Comparison of ENCODE assay signal across 9 mouse cellular contexts in the genomic region with DNA sequence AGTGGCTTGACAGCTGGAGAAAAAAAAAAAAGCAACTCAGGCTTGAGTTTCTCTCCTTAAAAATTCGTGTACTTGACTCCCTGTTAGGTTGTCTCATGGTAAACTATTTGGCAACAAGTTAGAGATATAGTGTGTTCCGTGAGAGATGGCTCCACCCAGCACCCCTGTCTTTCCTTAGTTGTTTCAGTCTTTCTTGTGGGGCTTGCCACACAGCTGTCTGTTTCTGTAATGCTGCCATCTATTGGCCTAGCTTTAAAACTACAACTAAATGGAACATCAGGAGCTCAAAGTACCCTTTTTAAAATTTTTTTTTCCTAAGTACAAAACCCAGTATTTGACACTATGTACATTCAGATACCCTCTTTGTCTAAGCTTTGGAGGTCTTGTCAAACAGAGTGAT.
DNase-seq lines count a peak whose midpoint lies in the region; ATAC-seq and TF ChIP-seq lines count a peak whose summit lies in the region.
"Had no signal": no experiment of that assay in that cellular context is flagged by ENCODE, and none has a peak within 500 bp of the region (broad histone marks: within the 10 kb centered on the region; RNA-seq: fewer than 3 reads in every experiment).

No protein-coding gene starts in this region.

- 12% methylated on average over 2 of the region's 2 CpGs for WGBS in heart, embryonic 11.5 days (ENCODE audit: insufficient replicate concordance)
- WGBS in midbrain, embryonic 14.5 days = 8% methylated on average over 2 of the region's 2 CpGs
- WGBS in midbrain, embryonic 15.5 days = 10% methylated on average over 2 of the region's 2 CpGs
- WGBS in stomach, postnatal 0 days = 7% methylated on average over 2 of the region's 2 CpGs

- H3K9me3 ChIP-seq in heart, embryonic 11.5 days (replicated peaks; ENCODE audit: control insufficient read depth, low read length) = no peaks in the 10 kb centered on the region
- H3K9me3 ChIP-seq in midbrain, embryonic 14.5 days (ENCODE audit: control insufficient read depth, low read length) = no peaks in the 10 kb centered on the region
- no peaks in the 10 kb centered on the region for H3K9me3 ChIP-seq in midbrain, embryonic 15.5 days
- no peaks in the 10 kb centered on the region for H3K9me3 ChIP-seq in stomach, postnatal 0 days (ENCODE audit: control insufficient read depth, low read length)
- H3K9me3 ChIP-seq: liver, embryonic 15.5 days had no signal

- peaks cover 17% of the 10 kb centered on the region; the same call in 1 of the 2 replicates for H3K27me3 ChIP-seq in heart, embryonic 11.5 days (ENCODE audit: control insufficient read depth, insufficient read depth, low read length)
- no peaks in the 10 kb centered on the region for H3K27me3 ChIP-seq in midbrain, embryonic 14.5 days (ENCODE audit: control insufficient read depth, insufficient read depth, low read length)
- H3K27me3 ChIP-seq in midbrain, embryonic 15.5 days (replicated peaks) = no peaks in the 10 kb centered on the region; the same call in 1 of the 2 replicates
- no peaks in the 10 kb centered on the region for H3K27me3 ChIP-seq in stomach, postnatal 0 days (ENCODE audit: control insufficient read depth, insufficient read depth, low read length)
- H3K27me3 ChIP-seq: liver, embryonic 15.5 days had no signal

- ATAC-seq in heart, embryonic 11.5 days (replicated peaks; ENCODE audit: insufficient number of reproducible peaks, low FRiP score, low TSS enrichment) = no peak
- no peak for ATAC-seq in midbrain, embryonic 14.5 days (ENCODE audit: low FRiP score, low TSS enrichment)
- no peak for ATAC-seq in midbrain, embryonic 15.5 days (replicated peaks)
- no peak for ATAC-seq in stomach, postnatal 0 days (ENCODE audit: low FRiP score, low TSS enrichment)

- peak; percentile 2 for DNase-seq in heart, adult 8-10 months (ENCODE audit: low spot score)
- peak; percentile 52 for DNase-seq in midbrain, embryonic 14.5 days
- DNase-seq in embryo, embryonic 10.5 days (ENCODE audit: low spot score) = peak; percentile 40
- DNase-seq in stomach, postnatal 0 days (ENCODE audit: low spot score) = no peak
- DNase-seq in adrenal gland, postnatal 36 days = no peak
- no peak for DNase-seq in testis, postnatal 14 days (ENCODE audit: low spot score)

- TF ChIP-seq CTCF in stomach, postnatal 0 days (IDR thresholded peaks at IDR 0.05; ENCODE audit: low read depth) = peak; percentile 66

- H3K27ac ChIP-seq in heart, embryonic 11.5 days (ENCODE audit: low read depth, low read length) = no peak overlapping the region
- no peak overlapping the region for H3K27ac ChIP-seq in midbrain, embryonic 14.5 days (replicated peaks; ENCODE audit: low read depth, low read length)
- no peak overlapping the region for H3K27ac ChIP-seq in midbrain, embryonic 15.5 days
- no peak overlapping the region for H3K27ac ChIP-seq in stomach, postnatal 0 days (replicated peaks)
- H3K27ac ChIP-seq: liver, embryonic 15.5 days had no signal

- no peaks in the 10 kb centered on the region for H3K36me3 ChIP-seq in heart, embryonic 11.5 days (ENCODE audit: control insufficient read depth, insufficient read depth, low read length)
- no peaks in the 10 kb centered on the region for H3K36me3 ChIP-seq in midbrain, embryonic 14.5 days (ENCODE audit: control insufficient read depth, insufficient read depth, low read length)
- H3K36me3 ChIP-seq in midbrain, embryonic 15.5 days (replicated peaks) = no peaks in the 10 kb centered on the region
- no peaks in the 10 kb centered on the region for H3K36me3 ChIP-seq in stomach, postnatal 0 days (ENCODE audit: control insufficient read depth, insufficient read depth, low read length)

- H3K9ac ChIP-seq in heart, embryonic 11.5 days (ENCODE audit: low read depth, low read length) = no peak overlapping the region
- no peak overlapping the region for H3K9ac ChIP-seq in midbrain, embryonic 14.5 days (replicated peaks; ENCODE audit: low read length)
- no peak overlapping the region for H3K9ac ChIP-seq in midbrain, embryonic 15.5 days
- no peak overlapping the region for H3K9ac ChIP-seq in stomach, postnatal 0 days (ENCODE audit: low read length)
- H3K9ac ChIP-seq: liver, embryonic 15.5 days had no signal

- H3K4me1 ChIP-seq in heart, embryonic 11.5 days (ENCODE audit: control insufficient read depth, insufficient read depth, low read length) = no peaks in the 10 kb centered on the region
- H3K4me1 ChIP-seq in midbrain, embryonic 14.5 days (ENCODE audit: control insufficient read depth, insufficient read depth, low read length) = no peaks in the 10 kb centered on the region
- H3K4me1 ChIP-seq in midbrain, embryonic 15.5 days = no peaks in the 10 kb centered on the region
- H3K4me1 ChIP-seq in stomach, postnatal 0 days (replicated peaks; ENCODE audit: control insufficient read depth, insufficient read depth) = no peaks in the 10 kb centered on the region
- H3K4me1 ChIP-seq: liver, embryonic 15.5 days had no signal

- H3K4me3 ChIP-seq in heart, embryonic 11.5 days (ENCODE audit: low read depth, low read length) = no peak overlapping the region
- no peak overlapping the region for H3K4me3 ChIP-seq in midbrain, embryonic 14.5 days (replicated peaks; ENCODE audit: low read depth, low read length)
- H3K4me3 ChIP-seq in midbrain, embryonic 15.5 days = no peak overlapping the region
- H3K4me3 ChIP-seq in stomach, postnatal 0 days (ENCODE audit: low read depth, low read length) = no peak overlapping the region
- H3K4me3 ChIP-seq: liver, embryonic 15.5 days had no signal

- no peak overlapping the region for H3K4me2 ChIP-seq in heart, embryonic 11.5 days
- no peak overlapping the region for H3K4me2 ChIP-seq in midbrain, embryonic 14.5 days (ENCODE audit: low read length)
- no peak overlapping the region for H3K4me2 ChIP-seq in midbrain, embryonic 15.5 days
- H3K4me2 ChIP-seq in stomach, postnatal 0 days (replicated peaks; ENCODE audit: low read depth) = no peak overlapping the region
- H3K4me2 ChIP-seq: liver, embryonic 15.5 days had no signal

- no peak for TF ChIP-seq EP300 in stomach, postnatal 0 days (optimal IDR thresholded peaks at IDR 0.05)

Comparison
In these comparisons a context has a peak if more than half of its experiments do, and no peak if none do; other contexts are left out.
1. DNase-seq: peak in heart, adult 8-10 months (single experiment), midbrain, embryonic 14.5 days (single experiment) and embryo, embryonic 10.5 days (single experiment); none in stomach, postnatal 0 days (single experiment), adrenal gland, postnatal 36 days (0 of 2) and testis, postnatal 14 days (single experiment).